Mouse (Mus musculus) stomach, embryonic 16.5 days (tissue): ENCODE data around the gene Pnldc1. TPM values are rescaled to one million over a fixed set of nuclear protein-coding genes. Genes with fewer than 3 reads are reported as not detected.
A peak's percentile ranks its signal among the peaks of the same experiment; 100 is the strongest.

Experiments
- ATAC-seq: fragments of 200-750 bp; cut with Nextera tagmentation; 2 replicates; pipeline ENCODE4 v1.8.0; 2017; ENCODE audit warnings: moderate number of reproducible peaks, moderate TSS enrichment; ENCODE audit not compliant: insufficient read depth, low FRiP score
- H3K27ac ChIP-seq: fragments of 300-500 bp; sonication (generic); 2 replicates; pipeline ENCODE4 v1.5.1; 2014; ENCODE audit warnings: low read length
- H3K27me3 ChIP-seq: fragments of 300-500 bp; sonication (generic); 2 replicates; pipeline ENCODE4 v1.6.1; 2014; ENCODE audit warnings: low read length, control low read depth, mixed read lengths; ENCODE audit not compliant: control insufficient read depth, insufficient read depth
- H3K36me3 ChIP-seq: fragments of 300-500 bp; sonication (generic); 2 replicates; pipeline ENCODE4 v1.6.1; 2014; ENCODE audit warnings: low read length; ENCODE audit not compliant: control insufficient read depth, insufficient read depth
- H3K4me1 ChIP-seq: fragments of 300-500 bp; sonication (generic); 2 replicates; pipeline ENCODE4 v1.6.1; 2014; ENCODE audit warnings: low read length, control low read depth, mixed read lengths; ENCODE audit not compliant: control insufficient read depth, insufficient read depth
- H3K4me2 ChIP-seq: fragments of 300-500 bp; sonication (generic); 2 replicates; pipeline ENCODE4 v1.6.1; 2014; ENCODE audit warnings: low read depth, low read length, mixed read lengths
- H3K4me3 ChIP-seq: fragments of 300-500 bp; sonication (generic); replicated peaks from 2 replicates; pipeline ENCODE4 v1.5.1; 2014; ENCODE audit warnings: mild to moderate bottlenecking, low read length
- H3K9ac ChIP-seq: fragments of 300-500 bp; sonication (generic); 2 replicates; pipeline ENCODE4 v1.6.1; 2014; ENCODE audit warnings: low read length
- H3K9me3 ChIP-seq: fragments of 300-500 bp; sonication (generic); replicated peaks from 2 replicates; pipeline ENCODE4 v1.6.1; 2016; ENCODE audit warnings: low read length, control low read depth; ENCODE audit not compliant: control insufficient read depth
- WGBS: fragments of 180-500 bp; shearing (Covaris S2); extraction: QIAGEN DNeasy Blood & Tissue Kit; methylation state at CpG from one replicate; pipeline ENCODE4 v1.1.7; 2014; 5-methylcytosine and 5-hydroxymethylcytosine counted together
- microRNA-seq: library from miRNA; unstranded; fragments of <30 nt; microRNA quantifications from one replicate; pipeline ENCODE4, GENCODE M21; 2016
- polyA plus RNA-seq: library from polyadenylated mRNA; unstranded; fragments of >200 nt; fragmentation: Nextera tagmentation; extraction: Ambion mirVana; gene quantifications from 2 replicates; pipeline ENCODE4 v1.2.1, GENCODE M21; 2015

The Pnldc1 gene
- polyA plus RNA-seq, 1 experiment from 2014 or later = 1.1 TPM

DNA sequence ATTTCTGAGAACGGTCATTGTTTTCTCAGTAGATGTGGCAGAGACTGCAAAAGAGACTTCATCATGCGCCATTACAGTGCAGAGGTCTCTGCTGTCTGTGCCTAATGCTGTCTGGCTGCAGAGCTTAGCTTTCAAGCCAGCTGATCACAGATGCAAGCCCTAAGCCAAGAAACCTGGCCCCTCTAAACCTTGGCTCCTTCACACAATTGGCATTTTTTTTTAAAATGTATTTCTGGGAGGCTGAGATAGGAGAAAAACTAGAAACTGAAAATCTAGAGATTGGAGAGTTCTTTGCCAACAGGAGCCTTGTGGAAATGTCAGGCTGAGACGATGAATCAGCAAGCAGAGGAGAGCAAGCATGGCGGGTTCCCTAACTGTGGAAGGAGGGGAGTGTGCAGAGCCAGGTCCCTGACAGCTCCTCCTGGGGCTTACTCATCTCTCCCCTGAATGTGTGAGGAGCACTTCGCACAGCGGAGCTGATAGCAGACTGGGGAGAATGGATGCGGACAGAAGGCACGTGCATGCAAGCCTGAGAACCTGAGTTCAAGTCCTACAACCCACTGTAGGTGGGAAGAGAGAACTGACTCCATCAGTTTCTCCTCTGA is 60.1 kb downstream of the Pnldc1 start:
- H3K4me3 ChIP-seq = no peak overlapping the region
- H3K27me3 ChIP-seq = no peaks in the 10 kb centered on the region
- no peak overlapping the region for H3K9ac ChIP-seq
- no peaks in the 10 kb centered on the region for H3K9me3 ChIP-seq
- no peak for ATAC-seq
- H3K4me2 ChIP-seq = no peak overlapping the region
- no peak overlapping the region for H3K27ac ChIP-seq
- 83% methylated on average over 8 of the region's 8 CpGs for WGBS
- H3K4me1 ChIP-seq = peaks cover 8% of the 10 kb centered on the region
- no peaks in the 10 kb centered on the region for H3K36me3 ChIP-seq

DNA sequence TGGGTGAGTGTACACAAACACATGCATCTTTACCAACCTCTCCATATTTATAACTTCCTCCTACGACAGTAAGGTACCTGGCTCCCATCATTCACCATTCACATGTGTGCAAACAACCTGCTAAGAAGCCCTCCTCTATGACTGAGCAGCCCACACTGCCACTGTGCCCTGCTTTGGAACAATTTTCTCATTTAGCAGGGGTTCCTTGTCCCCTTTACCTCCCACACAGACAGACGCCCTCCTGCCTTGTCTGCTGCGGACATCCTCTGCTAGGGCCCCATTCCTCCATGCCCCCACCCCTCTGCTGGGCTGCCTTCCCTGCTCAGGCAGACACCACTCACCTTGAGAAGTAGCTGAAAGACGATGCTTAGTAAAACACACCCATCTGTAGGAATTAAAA is 62.3 kb downstream of the Pnldc1 start:
- Histone ChIP-seq H3K27ac (no peak overlapping the region), H3K4me2 (no peak overlapping the region), H3K27me3 (no peaks in the 10 kb centered on the region), H3K36me3 (no peaks in the 10 kb centered on the region), H3K4me1 (peaks cover 8% of the 10 kb centered on the region), H3K4me3 (no peak overlapping the region), H3K9ac (no peak overlapping the region), H3K9me3 (no peaks in the 10 kb centered on the region)
- ATAC-seq = no peak
- WGBS = 64% methylated on average over 4 of the region's 4 CpGs

GRCm38 (mm10) chr17:12846474-12846873 is 63.6 kb downstream of the Pnldc1 start:
- Histone ChIP-seq H3K36me3 (no peaks in the 10 kb centered on the region), H3K4me1 (peaks cover 8% of the 10 kb centered on the region), H3K4me2 (no peak overlapping the region), H3K27me3 (no peaks in the 10 kb centered on the region), H3K27ac (no peak overlapping the region), H3K4me3 (no peak overlapping the region), H3K9me3 (no peaks in the 10 kb centered on the region), H3K9ac (no peak overlapping the region)
- 79% methylated on average over 5 of the region's 5 CpGs for WGBS
- no peak for ATAC-seq

DNA sequence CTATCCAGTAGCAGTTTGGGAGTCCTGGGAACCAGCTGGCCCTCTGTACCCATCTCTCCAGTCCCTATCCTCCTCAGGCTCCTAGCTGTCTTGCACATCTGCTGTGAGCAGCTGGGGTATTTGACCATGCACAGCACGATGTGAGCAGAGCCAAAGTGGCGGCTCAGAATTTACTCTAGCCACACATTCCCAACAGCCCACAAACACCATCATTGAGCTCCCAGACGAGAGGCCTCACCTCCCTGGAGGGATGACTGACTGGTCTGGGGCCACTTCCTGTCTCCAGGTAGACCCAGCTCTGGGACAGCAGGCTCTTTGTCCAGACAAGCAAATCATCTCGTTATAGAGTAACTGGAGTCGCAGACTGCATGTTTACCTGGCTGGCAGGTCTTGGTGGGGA is 64.2 kb downstream of the Pnldc1 start:
- Histone ChIP-seq H3K27ac (no peak overlapping the region), H3K4me3 (no peak overlapping the region), H3K36me3 (no peaks in the 10 kb centered on the region), H3K27me3 (no peaks in the 10 kb centered on the region), H3K4me1 (peaks cover 8% of the 10 kb centered on the region), H3K9me3 (no peaks in the 10 kb centered on the region), H3K9ac (no peak overlapping the region), H3K4me2 (no peak overlapping the region)
- no peak; the same call in 1 of the 2 replicates for ATAC-seq
- WGBS = 19% methylated on average over 5 of the region's 5 CpGs

DNA sequence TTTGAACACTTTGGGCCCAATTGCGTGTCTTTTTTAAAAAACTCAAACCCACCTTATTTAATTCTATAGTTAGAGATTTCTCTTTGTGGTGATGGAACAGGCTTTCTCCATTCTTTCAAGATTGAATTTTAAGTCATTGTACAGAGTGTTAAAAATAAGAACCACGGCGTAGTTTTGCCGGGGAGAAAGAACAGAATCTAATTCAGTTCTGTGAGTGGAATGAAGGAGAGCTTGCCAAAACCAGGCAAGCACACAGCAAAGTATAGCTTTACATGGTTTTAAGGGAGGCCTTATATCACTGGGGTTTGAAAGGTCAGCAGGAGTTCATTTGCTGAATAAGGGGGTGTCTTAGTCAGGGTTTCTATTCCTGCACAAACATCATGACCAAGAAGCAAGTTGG is 65.5 kb downstream of the Pnldc1 start:
- 74% methylated on average over 4 of the region's 4 CpGs for WGBS
- H3K9me3 ChIP-seq = no peaks in the 10 kb centered on the region
- peaks cover 8% of the 10 kb centered on the region for H3K4me1 ChIP-seq
- H3K36me3 ChIP-seq = no peaks in the 10 kb centered on the region
- no peaks in the 10 kb centered on the region for H3K27me3 ChIP-seq
- no peak overlapping the region for H3K4me2 ChIP-seq
- no peak overlapping the region for H3K4me3 ChIP-seq
- no peak for ATAC-seq
- no peak overlapping the region for H3K9ac ChIP-seq
- no peak overlapping the region for H3K27ac ChIP-seq

DNA sequence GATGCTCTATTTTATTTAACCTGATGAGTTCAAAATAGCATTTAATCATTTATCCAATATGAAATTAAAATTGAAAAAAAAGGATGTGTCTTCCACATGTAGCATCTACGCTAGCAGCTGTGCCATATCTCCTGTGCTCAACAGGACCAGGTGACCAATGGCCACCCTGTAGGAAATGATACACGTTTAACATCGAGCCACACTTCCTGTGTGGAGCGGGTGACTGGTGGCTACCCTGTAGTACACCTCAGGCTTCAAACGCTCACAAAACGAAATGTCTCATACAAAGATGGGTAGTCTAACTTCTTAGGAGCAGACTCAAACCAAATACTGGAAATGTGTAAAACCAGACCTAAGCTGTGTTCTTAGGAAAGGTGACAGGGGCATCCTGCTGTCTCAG is 66.2 kb downstream of the Pnldc1 start:
- peaks cover 8% of the 10 kb centered on the region for H3K4me1 ChIP-seq
- H3K27ac ChIP-seq = peak overlapping the region; percentile 27; the same call in 1 of the 2 replicates
- no peak overlapping the region for H3K4me2 ChIP-seq
- H3K9me3 ChIP-seq = no peaks in the 10 kb centered on the region
- no peak overlapping the region for H3K9ac ChIP-seq
- ATAC-seq = no peak
- no peak overlapping the region for H3K4me3 ChIP-seq
- H3K36me3 ChIP-seq = no peaks in the 10 kb centered on the region
- no peaks in the 10 kb centered on the region for H3K27me3 ChIP-seq
- WGBS = 76% methylated on average over 6 of the region's 6 CpGs

GRCm38 (mm10) chr17:12839475-12840267 is 70.4 kb downstream of the Pnldc1 start:
- H3K27me3 ChIP-seq = no peaks in the 10 kb centered on the region
- 64% methylated on average over 10 of the region's 10 CpGs for WGBS
- H3K9ac ChIP-seq = no peak overlapping the region
- H3K9me3 ChIP-seq = no peaks in the 10 kb centered on the region
- H3K4me1 ChIP-seq = no peaks in the 10 kb centered on the region
- H3K27ac ChIP-seq = no peak overlapping the region
- no peak overlapping the region for H3K4me2 ChIP-seq
- no peak overlapping the region for H3K4me3 ChIP-seq
- no peak for ATAC-seq
- no peaks in the 10 kb centered on the region for H3K36me3 ChIP-seq

Small RNA genes lying within 50 kb of the gene (microRNA-seq; reads per million reads assigned to microRNA genes)
- not detected for gene Gm24085

Other genes starting within 250 kb of the Pnldc1 start
- 0.96 and 1.2 TPM in 2 replicates for gene Slc22a1, start 234.4 kb downstream of the Pnldc1 start, polyA plus RNA-seq
- 38.6 and 39.3 TPM in 2 replicates for gene Igf2r, start 140.6 kb downstream of the Pnldc1 start, polyA plus RNA-seq
- 0.84 and 0.89 TPM in 2 replicates for gene Mas1, start 42.1 kb downstream of the Pnldc1 start, polyA plus RNA-seq
- 0.09 TPM in 1 of 2 replicates, not detected in the other for gene Mrgprh, start 34.2 kb downstream of the Pnldc1 start, polyA plus RNA-seq
- gene Tcp1, start 5.5 kb upstream of the Pnldc1 start, polyA plus RNA-seq = 347 and 392 TPM in 2 replicates
- gene Mrpl18, start 6.1 kb upstream of the Pnldc1 start, polyA plus RNA-seq = 120 and 141 TPM in 2 replicates
- gene Acat3, start 30.4 kb upstream of the Pnldc1 start, polyA plus RNA-seq = 1.2 and 1.5 TPM in 2 replicates
- 137 TPM in 2 replicates for gene Acat2, start 50.5 kb upstream of the Pnldc1 start, polyA plus RNA-seq
- 101 and 105 TPM in 2 replicates for gene Wtap, start 83.9 kb upstream of the Pnldc1 start, polyA plus RNA-seq
- 125 and 130 TPM in 2 replicates for gene Sod2, start 96.6 kb upstream of the Pnldc1 start, polyA plus RNA-seq
- gene Gpr31b, start 142.1 kb upstream of the Pnldc1 start, polyA plus RNA-seq = not detected in 2 replicates
- gene Tcp10b, start 150.9 kb upstream of the Pnldc1 start, polyA plus RNA-seq = 0.15 TPM in 1 of 2 replicates, not detected in the other
- gene Unc93a, start 221.6 kb upstream of the Pnldc1 start, polyA plus RNA-seq = not detected in 2 replicates